Mouse (Mus musculus): Measurements from ENCODE around the gene Rnf39. TPM values are rescaled to one million over a fixed set of nuclear protein-coding genes. Genes with fewer than 3 reads are reported as not detected.

Gene Rnf39
- total and polyA plus RNA-seq, 2 experiments: 3.5 to 11.9 TPM

DNA sequence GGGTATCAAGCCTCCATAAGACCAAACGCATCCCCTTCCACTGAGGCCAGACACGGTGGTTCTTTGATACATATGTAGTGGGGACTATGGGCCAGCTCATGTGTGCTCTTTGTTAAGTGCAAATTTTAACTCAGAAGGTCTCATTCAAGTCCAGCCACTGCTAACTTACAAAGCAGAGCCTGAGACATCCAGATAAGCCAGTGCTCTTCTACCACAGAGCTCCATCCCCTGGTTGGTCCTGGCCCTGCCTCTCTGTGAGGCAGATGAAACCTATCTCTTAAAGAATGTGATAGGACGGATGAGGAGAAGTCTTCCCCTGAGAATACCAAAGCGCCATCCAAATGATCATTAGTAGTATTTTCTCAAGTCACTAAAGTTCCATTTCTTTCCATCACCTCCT, 43.3 kb upstream of the Rnf39 start:
- WGBS: 86% methylated on average over 4 of the region's 4 CpGs
- H3K9ac ChIP-seq (ENCODE audit: low read depth, low read length): no peak overlapping the region
- H3K27ac ChIP-seq (replicated peaks; ENCODE audit: insufficient read depth, low read depth, low read length): no peak overlapping the region
- TF ChIP-seq CTCF (IDR thresholded peaks at IDR 0.05; ENCODE audit: low read depth, low read length) (no peak), POLR2A (IDR thresholded peaks at IDR 0.05; ENCODE audit: extremely low read depth, insufficient read depth, low read length) (no peak)
- H3K4me1 ChIP-seq (ENCODE audit: control insufficient read depth, insufficient read depth, low read length): no peaks in the 10 kb centered on the region
- DNase-seq (ENCODE audit: extremely low read depth, low read depth, low spot score): no peak
- no peaks in the 10 kb centered on the region for H3K79me2 ChIP-seq (ENCODE audit: control insufficient read depth, insufficient read depth, low read length)
- no peaks in the 10 kb centered on the region for H3K27me3 ChIP-seq (ENCODE audit: control insufficient read depth, insufficient read depth, low read length)
- H3K36me3 ChIP-seq (ENCODE audit: control insufficient read depth, insufficient read depth, low read length): no peaks in the 10 kb centered on the region
- no peak overlapping the region for H3K4me3 ChIP-seq (ENCODE audit: insufficient read depth, low read depth, low read length)

DNA sequence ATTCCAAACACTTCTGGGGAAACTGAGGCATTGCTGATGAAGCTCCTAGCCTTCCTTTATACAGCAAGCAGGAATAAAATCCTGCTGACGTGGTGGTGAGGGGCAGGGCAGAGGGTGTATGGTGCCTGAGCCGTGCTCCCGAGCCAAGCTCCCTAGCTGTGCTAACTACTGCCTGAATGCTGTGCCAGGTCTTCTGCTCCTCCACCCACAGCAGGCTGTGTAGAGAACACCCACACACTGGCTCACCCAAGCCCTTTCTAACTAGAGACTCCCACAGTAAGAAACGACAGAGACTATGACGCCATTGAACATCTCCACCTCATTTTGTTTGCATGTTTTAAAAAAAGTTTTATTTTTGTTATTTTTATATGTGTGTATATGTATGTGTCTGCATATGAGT, 42.7 kb upstream of the Rnf39 start:
- Histone ChIP-seq H3K36me3 (ENCODE audit: control insufficient read depth, insufficient read depth, low read length) (no peaks in the 10 kb centered on the region), H3K9ac (ENCODE audit: low read depth, low read length) (no peak overlapping the region), H3K4me3 (ENCODE audit: insufficient read depth, low read depth, low read length) (no peak overlapping the region), H3K4me1 (ENCODE audit: control insufficient read depth, insufficient read depth, low read length) (no peaks in the 10 kb centered on the region), H3K79me2 (ENCODE audit: control insufficient read depth, insufficient read depth, low read length) (no peaks in the 10 kb centered on the region), H3K27ac (replicated peaks; ENCODE audit: insufficient read depth, low read depth, low read length) (no peak overlapping the region), H3K27me3 (ENCODE audit: control insufficient read depth, insufficient read depth, low read length) (no peaks in the 10 kb centered on the region)
- WGBS: 85% methylated on average over 5 of the region's 5 CpGs
- no peak for DNase-seq (ENCODE audit: extremely low read depth, low read depth, low spot score)
- TF ChIP-seq CTCF (IDR thresholded peaks at IDR 0.05; ENCODE audit: low read depth, low read length) (no peak), POLR2A (IDR thresholded peaks at IDR 0.05; ENCODE audit: extremely low read depth, insufficient read depth, low read length) (no peak)

- Histone ChIP-seq H3K79me2 (ENCODE audit: control insufficient read depth, insufficient read depth, low read length) (no peaks in the 10 kb centered on the region), H3K27ac (replicated peaks; ENCODE audit: insufficient read depth, low read depth, low read length) (no peak overlapping the region), H3K9ac (ENCODE audit: low read depth, low read length) (no peak overlapping the region), H3K27me3 (ENCODE audit: control insufficient read depth, insufficient read depth, low read length) (no peaks in the 10 kb centered on the region), H3K4me1 (ENCODE audit: control insufficient read depth, insufficient read depth, low read length) (no peaks in the 10 kb centered on the region), H3K4me3 (ENCODE audit: insufficient read depth, low read depth, low read length) (no peak overlapping the region), H3K36me3 (ENCODE audit: control insufficient read depth, insufficient read depth, low read length) (no peaks in the 10 kb centered on the region)
- TF ChIP-seq CTCF (IDR thresholded peaks at IDR 0.05; ENCODE audit: low read depth, low read length) (no peak), POLR2A (IDR thresholded peaks at IDR 0.05; ENCODE audit: extremely low read depth, insufficient read depth, low read length) (no peak)
- 43% methylated on average over 1 of the region's 1 CpGs for WGBS
- DNase-seq (ENCODE audit: extremely low read depth, low read depth, low spot score): no peak
Observed at GRCm38 (mm10) chr17:36900691-36901090, 42.0 kb upstream of the Rnf39 start.

DNA sequence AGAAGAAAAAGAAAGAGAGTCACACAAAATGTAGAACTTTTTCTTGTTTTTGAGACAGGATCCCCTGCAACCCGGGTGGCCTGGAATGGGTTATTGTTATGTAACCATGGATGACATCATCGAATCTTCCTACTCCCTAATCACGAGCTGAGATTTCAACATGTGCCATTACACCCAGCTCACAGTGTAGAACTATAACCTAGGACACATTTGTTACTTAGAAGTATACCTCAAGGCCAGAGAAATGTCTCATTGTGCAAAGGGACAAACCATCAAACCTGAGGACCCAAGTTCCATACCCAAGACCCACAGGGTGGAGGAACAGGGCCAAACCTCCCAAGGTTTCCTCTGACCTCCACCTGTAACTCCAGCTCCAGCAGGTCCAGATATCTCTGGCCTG, 39.1 kb upstream of the Rnf39 start:
- Histone ChIP-seq H3K9ac (ENCODE audit: low read depth, low read length) (no peak overlapping the region), H3K27ac (replicated peaks; ENCODE audit: insufficient read depth, low read depth, low read length) (no peak overlapping the region), H3K79me2 (ENCODE audit: control insufficient read depth, insufficient read depth, low read length) (no peaks in the 10 kb centered on the region), H3K4me3 (ENCODE audit: insufficient read depth, low read depth, low read length) (no peak overlapping the region), H3K36me3 (ENCODE audit: control insufficient read depth, insufficient read depth, low read length) (no peaks in the 10 kb centered on the region), H3K27me3 (ENCODE audit: control insufficient read depth, insufficient read depth, low read length) (no peaks in the 10 kb centered on the region), H3K4me1 (ENCODE audit: control insufficient read depth, insufficient read depth, low read length) (no peaks in the 10 kb centered on the region)
- TF ChIP-seq CTCF (IDR thresholded peaks at IDR 0.05; ENCODE audit: low read depth, low read length) (no peak), POLR2A (IDR thresholded peaks at IDR 0.05; ENCODE audit: extremely low read depth, insufficient read depth, low read length) (no peak)
- 36% methylated on average over 3 of the region's 3 CpGs for WGBS
- peak; percentile 4 for DNase-seq (ENCODE audit: extremely low read depth, low read depth, low spot score)

- WGBS: 54% methylated on average over 1 of the region's 1 CpGs
- DNase-seq (ENCODE audit: extremely low read depth, low read depth, low spot score): no peak
- Histone ChIP-seq H3K4me3 (ENCODE audit: insufficient read depth, low read depth, low read length) (no peak overlapping the region), H3K27me3 (ENCODE audit: control insufficient read depth, insufficient read depth, low read length) (no peaks in the 10 kb centered on the region), H3K27ac (replicated peaks; ENCODE audit: insufficient read depth, low read depth, low read length) (no peak overlapping the region), H3K79me2 (ENCODE audit: control insufficient read depth, insufficient read depth, low read length) (no peaks in the 10 kb centered on the region), H3K9ac (ENCODE audit: low read depth, low read length) (no peak overlapping the region), H3K36me3 (ENCODE audit: control insufficient read depth, insufficient read depth, low read length) (no peaks in the 10 kb centered on the region), H3K4me1 (ENCODE audit: control insufficient read depth, insufficient read depth, low read length) (no peaks in the 10 kb centered on the region)
- no peak for TF ChIP-seq POLR2A (IDR thresholded peaks at IDR 0.05; ENCODE audit: extremely low read depth, insufficient read depth, low read length)
- TF ChIP-seq CTCF (IDR thresholded peaks at IDR 0.05; ENCODE audit: low read depth, low read length): no peak
Observed at GRCm38 (mm10) chr17:36908235-36908634, 34.5 kb upstream of the Rnf39 start.

DNA sequence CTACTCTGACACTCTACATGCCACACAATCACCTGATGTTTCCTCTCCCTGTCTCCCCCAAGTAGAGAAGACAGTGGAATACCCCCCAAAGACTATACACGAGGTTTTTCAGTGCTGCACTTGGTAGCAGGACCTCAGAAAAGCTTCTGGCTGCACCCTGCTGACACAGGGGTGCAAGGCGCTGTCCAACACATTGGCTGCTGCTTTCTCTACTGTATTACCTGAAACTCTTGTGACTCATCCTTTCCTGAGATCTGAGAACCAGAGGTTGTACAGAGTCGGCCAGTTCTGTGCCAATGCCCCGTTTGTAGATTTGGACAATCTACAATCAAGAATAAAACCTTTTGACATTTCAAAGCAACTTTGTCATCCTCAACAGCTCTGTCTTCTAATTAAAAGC, 32.9 kb upstream of the Rnf39 start:
- H3K36me3 ChIP-seq (ENCODE audit: control insufficient read depth, insufficient read depth, low read length): no peaks in the 10 kb centered on the region
- H3K9ac ChIP-seq (ENCODE audit: low read depth, low read length): no peak overlapping the region
- TF ChIP-seq POLR2A (IDR thresholded peaks at IDR 0.05; ENCODE audit: extremely low read depth, insufficient read depth, low read length) (no peak), CTCF (IDR thresholded peaks at IDR 0.05; ENCODE audit: low read depth, low read length) (no peak)
- 50% methylated on average over 4 of the region's 4 CpGs for WGBS
- no peak overlapping the region for H3K4me3 ChIP-seq (ENCODE audit: insufficient read depth, low read depth, low read length)
- no peaks in the 10 kb centered on the region for H3K4me1 ChIP-seq (ENCODE audit: control insufficient read depth, insufficient read depth, low read length)
- no peaks in the 10 kb centered on the region for H3K27me3 ChIP-seq (ENCODE audit: control insufficient read depth, insufficient read depth, low read length)
- no peaks in the 10 kb centered on the region for H3K79me2 ChIP-seq (ENCODE audit: control insufficient read depth, insufficient read depth, low read length)
- no peak overlapping the region for H3K27ac ChIP-seq (replicated peaks; ENCODE audit: insufficient read depth, low read depth, low read length)
- DNase-seq (ENCODE audit: extremely low read depth, low read depth, low spot score): no peak
